Mouse (Mus musculus) bone marrow macrophage, adult 2 months (primary cell): ENCODE results near the gene Ccdc144b.

ENCODE experiments used
- CTCF ChIP-seq: IDR thresholded peaks from 2 replicates; pipeline ENCODE4 v1.5.1; 2012; ENCODE audit warnings: low read depth, mild to moderate bottlenecking, low read length, moderate library complexity
- POLR2A ChIP-seq: IDR thresholded peaks from 2 replicates; pipeline ENCODE4 v1.6.1; 2012; ENCODE audit warnings: mild to moderate bottlenecking, low read depth, low read length, borderline replicate concordance

- TF ChIP-seq POLR2A = no peak
- no peak for TF ChIP-seq CTCF
Measured at GRCm38 (mm10) chr3:35986266-35986665, 67.1 kb downstream of the Ccdc144b start.
